Mouse (Mus musculus) urinary bladder, adult 18-20 months (tissue): ENCODE measurements at regions not wholly inside any gene's neighbourhood (a gene's known extent, or its start where the extent isn't known, plus 50 kb on each side); places are given as distances from the start of the nearest gene placed in this dataset.

Source experiments
- DNase-seq, 2 experiments: peaks; one replicate each; pipeline ENCODE4 v3.0.0; 2022; ENCODE audit warnings: low spot score in 2 of 2, mixed read lengths in 2 of 2

DNA sequence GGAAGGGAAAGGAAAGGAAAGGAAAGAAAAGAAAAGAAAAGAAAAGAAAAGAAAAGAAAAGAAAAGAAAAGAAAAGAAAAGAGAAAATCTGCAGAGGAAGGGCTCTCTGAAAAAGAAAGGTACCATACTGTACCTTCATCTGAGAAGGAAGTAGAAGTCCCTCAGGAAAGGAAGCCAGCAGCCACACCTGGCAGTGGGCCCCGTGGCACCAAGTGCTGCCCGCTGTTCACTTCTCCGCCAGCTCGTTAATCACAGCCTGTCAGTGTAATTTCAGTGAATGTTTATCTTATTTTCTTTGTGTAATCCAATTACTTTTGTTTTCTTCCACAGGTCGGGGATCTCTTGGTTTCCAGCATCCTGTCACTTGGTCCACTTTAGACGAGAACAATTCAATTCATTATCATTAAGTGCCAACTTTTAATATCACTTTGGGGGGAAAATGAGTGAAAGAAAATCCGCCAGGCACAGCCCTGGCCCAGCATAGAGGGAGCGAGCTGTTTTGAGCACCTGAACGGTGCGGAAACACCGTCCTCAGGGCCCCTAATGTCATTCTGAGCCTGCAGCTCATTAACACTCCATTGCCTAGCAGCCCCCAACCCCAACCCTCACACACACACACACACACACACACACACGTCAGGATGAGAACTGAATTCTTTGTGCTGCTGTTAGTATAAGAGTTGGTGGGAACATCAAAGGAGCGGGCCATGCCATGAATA, 309.7 kb downstream of the Irx2 start:
- no peak for DNase-seq

DNA sequence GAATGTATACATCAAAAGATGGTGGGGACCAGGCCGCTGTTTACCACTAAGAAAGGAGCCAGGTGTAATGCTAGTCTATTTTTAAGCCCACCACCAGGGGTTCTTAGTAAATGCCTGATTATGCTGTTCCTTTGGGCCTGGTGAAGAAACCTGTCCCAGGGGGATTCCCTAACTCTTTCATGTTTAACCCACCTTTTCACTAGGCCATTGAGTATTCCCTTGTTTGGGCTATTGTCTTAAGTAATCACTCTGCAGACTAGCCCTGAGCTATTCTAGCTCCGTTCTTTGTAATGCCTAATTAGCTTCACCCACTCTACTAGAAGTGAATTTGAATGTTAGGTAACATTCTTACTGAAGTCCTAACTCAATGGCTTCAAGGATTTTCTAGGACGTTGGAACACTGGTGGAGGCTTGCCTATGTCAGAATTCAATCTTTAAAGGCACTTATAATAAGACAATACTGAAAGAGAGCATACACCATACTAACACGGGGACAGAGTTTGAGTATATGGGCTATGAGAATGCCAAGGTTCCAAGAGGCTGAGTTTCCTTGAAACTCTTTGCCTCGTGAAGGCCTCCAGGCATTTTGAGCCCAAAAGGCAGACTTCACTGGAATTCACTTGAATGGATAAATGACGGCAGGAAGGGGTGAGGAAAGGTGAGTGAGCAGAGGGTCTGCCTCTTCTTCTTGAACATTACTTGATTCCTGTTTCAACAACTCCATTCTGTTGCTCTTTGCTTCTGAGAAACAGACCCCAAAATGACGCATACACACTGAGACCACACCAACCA, 312.7 kb upstream of the Irx4 start:
- no peak for DNase-seq

DNA sequence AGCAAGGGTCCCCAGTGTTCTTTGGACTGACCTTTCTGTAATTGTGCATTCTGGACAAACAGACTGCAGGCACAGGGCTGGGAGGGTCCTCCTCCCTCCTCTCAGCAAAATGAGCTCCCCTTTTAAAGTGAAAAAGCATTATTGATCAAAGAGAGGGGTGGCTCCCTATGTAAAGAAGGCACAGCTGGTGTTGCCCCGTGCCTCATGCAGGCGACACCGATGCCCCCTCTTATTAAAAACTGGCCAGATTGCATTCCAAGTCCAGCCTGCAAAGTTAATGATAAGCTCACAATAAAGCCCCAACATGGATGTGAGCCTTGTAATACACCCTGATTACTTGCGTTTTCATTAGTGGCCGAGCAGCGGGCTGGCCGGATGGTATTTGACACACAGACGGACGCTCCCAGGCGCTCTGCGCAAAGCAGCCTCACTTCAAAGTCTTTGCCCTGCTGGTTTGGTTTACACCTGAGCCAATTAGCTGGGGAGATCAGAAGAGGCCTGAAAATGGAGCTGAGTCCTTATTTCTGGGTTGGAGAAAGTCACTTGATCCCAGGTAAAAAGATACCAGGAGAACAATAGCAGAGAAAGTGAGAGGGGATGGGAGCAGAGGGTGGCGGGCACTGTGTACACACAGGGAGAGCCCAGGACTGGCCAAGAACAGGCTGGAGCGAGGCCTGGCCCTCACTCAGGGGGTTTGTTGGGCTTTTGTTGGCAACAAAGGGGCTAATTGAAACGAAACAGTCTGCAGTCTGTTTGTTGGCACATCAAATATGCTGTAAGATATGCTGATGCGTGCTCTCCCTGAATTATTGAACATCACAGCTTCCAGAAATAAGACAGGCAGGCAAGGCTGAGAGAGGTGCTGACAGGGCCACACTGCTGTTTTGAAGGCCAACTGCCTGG, 301.4 kb upstream of the Irx4 start:
- no peak for DNase-seq

DNA sequence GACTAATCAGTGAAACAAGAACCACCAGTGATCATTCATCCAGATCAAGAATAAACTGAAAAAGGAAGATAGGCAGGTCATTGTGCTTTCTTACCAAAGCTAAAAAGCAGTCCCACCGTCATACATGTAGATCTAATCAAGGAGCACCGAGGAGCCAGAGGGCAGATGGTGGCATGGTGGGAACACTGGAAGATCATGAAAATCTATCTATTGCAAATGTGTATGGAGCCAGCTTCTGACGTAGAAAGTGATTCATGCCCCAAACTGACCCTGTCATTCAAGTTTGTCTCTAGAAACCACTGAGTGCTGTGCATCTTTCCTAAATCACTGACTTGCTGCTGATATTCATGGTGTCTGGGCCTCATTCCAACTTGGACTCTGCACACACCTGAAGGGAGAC, 299.0 kb upstream of the Irx4 start:
- DNase-seq, result no peak

DNA sequence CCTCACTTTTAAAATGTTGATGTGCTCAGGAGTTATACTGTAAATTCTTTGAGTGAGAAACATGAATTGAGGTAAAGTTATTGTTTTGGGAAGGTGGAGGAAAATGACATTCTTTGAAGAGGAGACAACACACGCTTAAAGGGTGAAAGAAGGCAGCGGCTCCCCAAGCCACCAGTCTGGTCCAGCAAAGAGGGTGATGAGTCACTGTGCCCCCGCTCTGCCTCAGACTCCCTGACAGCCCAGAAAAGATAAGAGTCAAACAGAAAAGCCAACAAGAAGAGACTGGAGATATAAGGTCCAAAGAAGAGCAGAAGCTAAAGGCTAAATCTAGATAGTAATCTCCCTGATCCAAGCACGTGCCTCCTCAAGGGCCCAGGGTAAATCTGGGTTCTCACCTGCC, 288.1 kb upstream of the Irx4 start:
- DNase-seq, result no peak

DNA sequence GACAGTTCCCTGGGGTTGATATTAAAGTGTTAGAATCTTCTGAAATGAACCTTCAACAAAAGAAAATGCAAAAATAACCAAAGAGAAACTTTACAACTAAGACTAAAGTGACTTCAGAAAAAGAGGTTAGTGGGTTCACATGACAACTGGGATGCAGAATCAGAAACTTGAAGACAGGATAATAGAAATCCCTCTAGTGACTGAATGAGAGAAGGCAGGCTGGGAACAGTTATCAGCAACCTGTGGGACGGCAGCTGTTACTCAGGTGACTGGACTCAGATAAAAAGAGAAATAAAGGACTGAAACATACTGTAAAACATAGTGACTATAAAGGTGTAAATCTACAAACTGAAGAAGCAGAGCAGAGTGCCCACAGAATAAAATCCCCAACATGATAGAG, 287.4 kb upstream of the Irx4 start:
- DNase-seq, result no peak

DNA sequence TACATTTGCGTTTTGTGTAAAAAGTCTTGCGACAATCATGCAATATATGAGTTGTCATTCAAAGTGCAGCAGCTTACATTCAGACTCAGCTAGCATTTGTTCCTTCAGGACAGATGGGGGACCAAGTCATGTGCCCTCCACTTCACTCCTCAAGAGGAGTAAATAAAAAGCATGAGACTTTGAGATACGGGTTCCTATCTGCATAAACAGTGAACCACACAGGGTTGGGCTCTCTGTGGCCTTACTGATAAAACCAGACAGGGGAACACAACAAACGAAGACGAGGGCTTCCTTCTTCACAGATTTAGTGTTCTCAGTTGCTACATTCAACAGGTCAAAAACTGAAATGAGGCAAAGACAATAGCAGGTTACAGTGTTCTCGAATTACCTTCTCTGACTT, 283.1 kb upstream of the Irx4 start:
- no peak for DNase-seq

DNA sequence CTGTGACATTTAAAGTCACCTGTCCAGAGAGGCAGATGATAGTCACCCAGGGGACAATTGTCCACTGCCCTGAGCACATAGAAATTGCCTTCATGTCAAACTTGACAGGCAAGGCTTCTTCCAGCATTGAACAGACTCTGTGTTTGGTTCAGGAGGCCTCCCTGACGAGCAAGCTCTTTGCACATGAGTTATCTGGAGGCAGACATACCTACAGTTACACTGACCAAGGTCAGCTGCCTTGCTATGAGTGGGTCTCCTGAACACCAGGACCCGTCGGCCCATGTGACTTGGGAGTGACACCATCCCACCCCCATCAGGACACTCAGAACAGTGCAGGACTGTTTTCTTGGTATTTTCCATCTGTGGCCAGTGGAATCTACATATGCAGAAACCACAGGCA, 282.3 kb upstream of the Irx4 start:
- DNase-seq, result no peak

DNA sequence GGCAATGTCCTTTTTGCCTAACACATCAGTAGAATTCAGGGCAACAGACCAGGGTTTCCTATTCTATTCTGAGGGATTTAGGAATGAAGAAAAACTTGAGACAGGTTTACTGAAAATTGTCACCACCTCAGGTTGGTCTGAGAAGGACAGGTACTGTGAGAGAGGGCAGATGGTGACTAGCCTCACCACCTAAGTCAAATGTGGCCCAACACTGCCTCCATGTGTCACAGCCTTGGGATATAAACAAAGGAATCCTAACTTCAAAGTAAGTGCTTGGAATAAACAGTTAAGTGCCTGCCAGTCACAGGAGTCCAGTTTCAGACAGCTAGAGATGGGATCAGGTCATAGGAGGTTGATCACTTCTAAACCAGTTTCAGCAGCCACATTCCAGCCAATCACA, 281.3 kb upstream of the Irx4 start:
- DNase-seq, result no peak

DNA sequence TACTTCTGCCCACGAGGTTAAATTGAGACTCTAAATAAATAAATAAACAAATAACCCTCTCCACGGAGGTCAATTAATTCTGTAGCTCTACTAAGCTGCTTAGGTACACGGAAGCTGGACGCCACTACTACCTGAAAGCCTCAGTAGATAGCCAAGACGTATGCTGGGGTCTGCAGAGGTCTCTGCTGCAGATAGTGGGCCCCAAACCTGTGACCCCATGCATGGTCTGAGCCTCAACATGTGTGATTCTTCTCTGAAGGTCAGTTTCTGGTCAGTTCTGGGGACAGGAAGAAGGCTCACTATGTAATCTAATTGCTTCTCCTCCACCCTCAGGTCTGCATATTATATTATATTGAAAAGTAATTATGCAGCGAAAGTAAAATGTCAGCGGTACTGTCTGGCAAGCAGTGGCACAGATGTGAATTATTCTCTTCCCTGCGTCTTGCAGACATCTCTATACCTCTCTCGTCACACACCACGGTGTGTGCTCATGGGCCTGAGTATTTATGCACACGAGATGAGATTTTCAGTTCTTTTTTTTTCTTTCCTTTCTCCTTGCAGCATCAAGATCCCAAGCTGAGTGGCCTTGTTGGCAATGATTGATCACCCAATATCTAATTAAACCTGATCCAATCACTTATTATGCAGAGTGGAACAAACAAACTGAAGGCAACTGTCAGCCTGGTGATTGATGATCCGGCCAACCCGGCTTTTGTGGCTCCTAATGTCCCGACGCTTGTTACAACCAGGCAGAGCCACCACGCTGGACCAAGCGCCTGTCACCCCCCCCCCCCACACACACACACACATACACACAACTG, 267.5 kb upstream of the Irx4 start:
- no peak for DNase-seq

DNA sequence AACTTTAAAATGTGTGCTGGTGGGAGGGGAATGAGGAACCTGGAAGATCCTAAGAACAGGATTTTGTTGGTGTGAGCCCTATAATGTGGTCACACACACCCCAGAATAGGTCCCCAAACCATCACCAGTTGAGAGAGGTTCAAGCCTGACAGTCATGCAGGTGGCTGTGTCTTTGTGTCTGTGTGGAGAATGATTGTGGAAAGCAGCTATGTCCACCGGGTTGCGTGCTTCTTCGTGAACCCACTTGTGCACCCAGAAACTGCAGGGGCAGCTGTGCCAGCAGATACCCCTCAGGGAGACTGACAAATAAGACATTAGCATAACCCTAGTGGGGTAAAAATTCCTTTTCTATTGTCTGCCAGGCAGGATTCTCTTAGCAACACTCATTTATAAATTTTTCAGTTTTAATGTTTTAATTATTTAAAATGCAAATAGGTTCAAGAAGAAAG, 266.8 kb upstream of the Irx4 start:
- no peak for DNase-seq

DNA sequence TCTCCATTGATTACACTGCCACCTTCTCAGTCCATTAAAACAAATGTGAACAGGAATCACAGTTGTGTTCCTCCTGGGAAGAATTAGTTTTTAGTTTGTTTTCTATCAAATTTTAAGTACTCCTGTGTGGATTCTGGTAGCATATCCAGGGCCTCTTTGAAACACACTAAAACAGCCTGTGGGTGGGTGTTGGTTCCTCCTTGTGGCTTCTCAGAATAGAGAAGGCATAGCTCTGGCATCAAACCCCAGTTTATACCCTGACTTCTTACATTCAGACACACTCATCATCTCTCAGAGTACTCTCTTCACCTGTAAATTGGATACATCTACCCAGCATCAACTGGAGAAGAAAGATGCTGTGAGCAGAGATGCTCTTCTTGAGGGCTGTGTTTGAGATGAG, 265.7 kb upstream of the Irx4 start:
- DNase-seq, result no peak

DNA sequence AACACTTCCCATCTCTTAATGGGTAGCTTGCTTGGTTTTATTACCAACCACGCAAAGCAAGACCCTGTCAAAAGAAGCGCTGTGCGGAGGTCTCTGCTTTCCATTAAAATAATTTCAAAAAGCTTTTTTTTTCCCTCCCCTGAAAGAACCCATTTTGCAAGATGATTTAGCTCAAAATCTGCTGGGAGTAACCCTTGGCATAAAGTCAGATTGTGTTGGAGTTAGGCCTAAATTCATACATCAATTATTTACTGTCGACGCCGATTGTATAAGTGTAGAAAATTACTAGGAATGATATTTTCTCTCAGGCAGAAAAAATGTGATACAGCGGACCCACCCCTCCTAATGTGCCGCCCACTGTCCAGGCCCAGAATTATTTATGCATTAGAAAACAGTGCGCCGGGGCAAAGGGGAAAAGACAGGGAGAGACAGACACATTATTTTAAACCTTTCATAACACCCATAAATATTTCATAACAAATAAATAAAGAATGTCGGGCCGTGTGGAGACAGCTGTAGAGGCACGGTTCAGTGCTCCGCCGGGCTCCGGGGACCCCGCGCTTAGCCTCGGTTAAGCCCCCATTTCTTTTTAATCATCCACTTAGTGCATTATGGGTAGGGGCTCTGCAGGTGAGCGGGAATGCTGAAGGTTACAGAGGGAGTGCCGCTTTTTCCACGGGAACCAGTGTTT, 251.3 kb upstream of the Irx4 start:
- DNase-seq, result no peak

DNA sequence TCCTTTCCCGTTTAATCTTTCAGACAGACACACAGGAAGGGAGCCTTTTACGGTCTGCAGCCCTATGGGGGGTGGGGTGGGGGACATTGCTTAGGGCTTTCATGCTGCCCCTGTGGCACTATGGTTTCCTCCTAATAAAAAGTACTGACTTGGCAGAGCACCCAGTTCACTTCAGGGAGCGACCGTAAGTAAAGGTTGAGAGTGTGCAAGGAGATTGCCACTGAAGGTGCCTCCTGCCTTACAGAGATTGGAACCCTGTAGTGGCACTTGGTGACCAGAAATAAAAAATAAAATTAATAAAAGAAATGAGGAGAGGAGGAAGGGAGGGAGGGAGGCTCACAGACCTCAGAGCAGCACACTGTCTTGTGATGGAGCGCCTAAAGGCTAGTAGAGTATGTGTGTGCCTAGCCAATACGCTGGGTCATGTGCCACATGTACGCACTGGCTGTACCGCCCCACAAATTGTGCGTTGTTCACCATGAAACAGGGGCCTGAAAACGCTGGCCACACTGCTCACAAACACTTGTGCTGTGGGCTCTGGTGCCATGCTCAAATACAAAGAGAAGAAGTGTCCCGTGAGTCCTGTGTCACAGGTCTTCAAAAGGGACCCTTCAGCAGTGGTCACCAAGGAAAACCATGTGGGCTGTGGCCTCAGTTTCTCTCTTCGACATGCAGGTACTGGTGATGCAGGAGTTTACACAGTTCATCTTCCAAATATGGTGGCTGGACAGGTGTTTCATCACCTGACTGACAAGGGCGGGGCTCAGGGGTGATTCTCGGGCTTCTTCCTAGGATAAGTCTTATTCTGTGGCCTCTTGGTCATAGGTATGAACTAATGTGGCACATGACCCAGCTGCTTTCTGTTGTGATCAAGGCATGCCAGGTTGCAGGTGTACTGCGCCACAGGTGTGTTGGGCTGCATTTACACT, 250.5 kb upstream of the Irx4 start:
- no peak for DNase-seq

DNA sequence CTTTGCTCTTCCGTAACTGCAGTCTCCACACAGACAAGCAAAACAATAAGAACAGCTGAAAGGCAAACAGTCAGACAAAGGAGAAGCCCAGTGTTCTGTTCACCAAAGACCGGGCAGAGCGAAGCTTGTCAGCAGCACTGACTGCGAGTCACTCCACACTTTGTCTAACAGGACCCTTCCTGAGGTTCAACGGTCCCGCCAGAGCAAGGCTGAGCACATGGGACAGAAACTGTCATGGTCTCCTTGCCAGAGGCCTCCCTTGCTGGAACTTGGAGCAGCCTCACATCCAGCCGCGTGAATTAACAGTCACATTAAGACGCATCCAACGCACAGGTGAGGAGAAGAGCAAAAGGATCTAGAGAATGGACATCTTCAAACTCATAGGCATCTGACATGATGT, 241.1 kb upstream of the Irx4 start:
- DNase-seq, result no peak

DNA sequence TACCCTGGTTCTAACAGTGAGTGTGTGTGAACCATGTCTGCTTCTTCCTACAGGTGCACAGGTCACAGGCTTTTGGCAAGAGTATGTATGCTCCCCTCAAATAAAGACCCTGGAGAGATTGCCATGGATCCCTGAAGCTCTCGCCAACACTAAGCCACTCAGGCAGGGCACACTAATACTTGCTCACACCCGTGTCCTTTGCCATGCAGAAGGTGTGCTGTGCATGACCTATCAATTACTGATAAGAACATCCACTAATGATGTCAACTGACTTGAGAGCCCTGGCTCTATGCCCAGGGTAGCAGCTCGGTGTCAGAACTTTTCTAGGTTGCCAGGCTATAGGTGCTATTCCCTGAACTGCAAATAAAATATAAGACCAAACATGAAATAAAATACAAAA, 229.1 kb upstream of the Irx4 start:
- no peak for DNase-seq

DNA sequence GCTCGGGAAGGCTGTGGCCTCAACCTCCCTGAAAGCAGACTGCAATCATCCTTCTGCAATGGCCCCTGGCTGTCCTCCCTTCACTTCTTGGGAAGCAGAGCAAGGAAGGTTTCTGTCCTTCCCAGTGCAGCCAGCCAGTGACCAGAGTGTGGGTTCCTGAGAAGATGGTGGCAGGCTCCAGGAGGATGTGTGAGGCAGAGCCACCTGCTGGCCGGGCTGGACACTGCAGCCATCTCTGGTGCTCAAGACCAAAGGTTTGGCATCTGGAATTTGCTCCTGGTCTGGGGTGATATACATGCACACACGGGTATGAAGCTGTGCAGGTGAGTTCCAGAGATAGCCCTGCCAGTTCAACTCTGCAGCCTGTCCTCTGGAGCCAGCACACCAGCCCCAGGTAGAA, 227.2 kb upstream of the Irx4 start:
- DNase-seq, result peak in 1 of 2 experiments; percentile 47

DNA sequence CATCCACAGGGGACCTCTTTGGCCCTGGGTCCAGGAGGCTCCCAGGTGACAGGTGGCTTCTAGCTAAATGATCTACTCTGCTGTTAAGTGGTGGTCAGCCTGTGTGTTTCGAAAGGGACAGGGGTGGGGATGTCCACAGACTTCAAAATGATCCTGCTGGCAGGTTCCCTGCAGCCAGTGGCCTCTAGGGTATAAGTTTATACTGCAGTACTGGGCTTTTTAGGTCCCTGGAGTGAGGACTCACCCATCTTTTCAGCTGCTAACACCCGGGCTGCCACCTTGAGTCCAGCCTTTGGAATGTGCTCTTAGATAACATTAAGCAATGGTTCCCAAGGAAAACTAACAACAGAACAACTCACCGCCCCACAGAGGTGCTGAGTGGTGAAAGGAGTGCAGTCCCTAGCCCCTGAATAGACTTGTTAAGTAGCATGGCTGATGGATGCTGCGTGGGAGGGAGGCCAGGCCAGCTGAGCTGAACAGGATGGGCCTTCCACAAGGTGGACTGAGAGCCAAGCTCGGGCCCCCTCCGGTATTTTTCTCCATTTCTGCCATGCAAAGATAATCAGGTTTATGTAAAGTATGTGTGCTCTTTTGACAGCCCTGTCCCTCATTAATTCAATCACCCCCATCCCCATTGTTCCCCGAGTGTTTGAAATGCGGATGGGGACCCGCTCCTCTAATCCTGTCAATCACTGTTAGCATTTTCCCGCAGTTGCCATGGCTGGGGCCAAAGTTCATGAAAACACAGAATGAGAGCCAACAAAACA, 226.0 kb upstream of the Irx4 start:
- no peak for DNase-seq

DNA sequence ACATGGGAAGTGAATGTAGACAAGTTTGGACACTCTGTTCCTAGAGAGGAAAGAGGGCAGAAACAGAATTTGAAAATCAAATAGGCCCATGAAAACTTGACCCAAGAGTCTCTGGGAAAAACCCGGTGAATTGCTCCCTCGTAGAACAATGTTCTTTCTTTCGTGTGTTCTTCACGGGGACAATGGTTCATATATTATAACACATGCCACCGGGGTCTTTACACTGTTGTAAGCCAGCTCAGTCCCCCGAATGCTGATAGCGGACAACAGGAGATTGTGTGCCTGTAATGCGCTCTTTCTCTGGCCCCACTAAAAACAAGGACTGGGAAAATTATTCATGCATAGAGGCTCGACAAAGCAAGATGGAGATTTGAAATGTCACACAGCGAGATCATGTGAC, 225.4 kb upstream of the Irx4 start:
- DNase-seq, result no peak
